Mouse (Mus musculus) ES-Bruce4 (cell line): ENCODE measurements at regions not wholly inside any gene's neighbourhood (a gene's known extent, or its start where the extent isn't known, plus 50 kb on each side); places are given as distances from the start of the nearest gene placed in this dataset.

Experiments
- EP300 ChIP-seq: IDR thresholded peaks from 2 replicates; pipeline ENCODE4 v1.6.1; 2011; ENCODE audit warnings: low read depth, low read length; ENCODE audit not compliant: insufficient read depth
- POLR2A ChIP-seq: IDR thresholded peaks from one replicate; pipeline ENCODE4 v1.8.1; 2011; ENCODE audit warnings: low read length; ENCODE audit not compliant: insufficient read depth

- no peak for TF ChIP-seq EP300
- TF ChIP-seq POLR2A = no peak
These were observed 215.9 kb downstream of the Mreg start for GRCm38 (mm10) chr1:71996234-71996619.
